Mouse (Mus musculus): ENCODE results near the gene Olfr584. TPM values are rescaled to one million over a fixed set of nuclear protein-coding genes. Genes with fewer than 3 reads are reported as not detected.

The Olfr584 gene
- polyA plus RNA-seq (2012; rRNA removed) (not detected in 2 replicates), polyA plus RNA-seq (2014; fragmentation: Nextera tagmentation; extraction: Ambion mirVana) (not detected in 2 replicates)

DNA sequence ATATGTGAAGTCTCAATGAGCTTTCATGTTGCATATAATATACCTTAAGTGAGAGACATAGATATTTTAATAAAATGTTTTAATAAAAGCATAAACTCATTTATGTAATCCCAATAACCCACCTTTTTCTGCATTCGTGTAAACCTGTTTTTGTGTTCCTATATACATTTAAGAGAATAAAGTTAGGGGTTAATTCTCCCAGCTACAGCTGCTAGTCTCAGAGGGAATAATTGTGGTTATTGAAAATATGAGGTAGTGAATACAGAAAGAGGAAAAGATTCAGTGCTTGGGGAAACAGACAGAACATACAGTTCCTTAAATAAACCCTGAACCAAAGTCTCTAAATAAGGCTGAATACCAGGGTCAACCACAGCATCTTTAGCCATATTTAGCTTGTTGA lies at the start of gene Olfr584:
TSS of gene Olfr584 (plus strand) at position 301 of the 400 bp plus-strand sequence.
- WGBS (ENCODE audit: insufficient replicate concordance) = 63% methylated on average over 1 of the region's 1 CpGs
- ATAC-seq (ENCODE audit: insufficient read depth) = no peak
- H3K36me3 ChIP-seq (replicated peaks; ENCODE audit: control insufficient read depth, insufficient read depth, low read depth) = no peaks in the 10 kb centered on the region
- DNase-seq (ENCODE audit: low read depth in 3 of 3, low spot score in 3 of 3) = no peak
- no peaks in the 10 kb centered on the region for H3K4me1 ChIP-seq (replicated peaks; ENCODE audit: control insufficient read depth in 2 of 2, insufficient read depth in 2 of 2, low read length in 1 of 2)
- no peak within 1 kb of the TSS for H3K9ac ChIP-seq (replicated peaks)
- no peak within 1 kb of the TSS for H3K4me3 ChIP-seq (ENCODE audit: insufficient read depth in 1 of 2, low read depth in 2 of 2, low read length in 2 of 2)
- no peak within 1 kb of the TSS for H3K27ac ChIP-seq
- H3K27me3 ChIP-seq (ENCODE audit: control insufficient read depth, insufficient read depth, low read length) = no peaks in the 10 kb centered on the region
- TF ChIP-seq CTCF (IDR thresholded peaks at IDR 0.05; ENCODE audit: low read depth) = no peak
- no peak for TF ChIP-seq EP300 (IDR thresholded peaks at IDR 0.05; ENCODE audit: low read depth)
- H3K9me3 ChIP-seq (ENCODE audit: control insufficient read depth, low read length) = no peaks in the 10 kb centered on the region
- no peak within 1 kb of the TSS for H3K4me2 ChIP-seq (ENCODE audit: low read depth)

DNA sequence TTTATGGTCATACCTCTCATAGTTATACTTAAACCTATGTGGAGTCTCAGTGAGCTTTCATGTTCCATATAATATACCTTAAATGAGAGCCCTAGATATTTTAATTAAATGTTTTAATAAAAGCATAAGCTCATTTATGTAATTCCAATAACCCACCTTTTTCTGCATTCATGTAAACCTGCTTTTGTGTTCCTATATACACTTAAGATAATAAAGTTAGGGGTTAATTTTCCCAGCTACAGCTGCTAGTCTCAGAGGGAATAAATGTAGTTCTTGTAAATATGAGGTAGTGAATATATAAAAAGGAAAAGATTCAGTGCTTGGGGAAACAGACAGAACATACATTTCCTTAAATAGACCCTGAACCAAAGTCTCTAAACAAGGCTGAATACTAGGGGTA lies 44.0 kb upstream of the Olfr584 start, which contains the start of gene Olfr582:
TSS of gene Olfr582 (plus strand) at position 301 of the 400 bp plus-strand sequence.
- Histone ChIP-seq H3K9me3 (ENCODE audit: control insufficient read depth, low read length) (no peaks in the 10 kb centered on the region), H3K4me3 (ENCODE audit: insufficient read depth in 1 of 2, low read depth in 2 of 2, low read length in 2 of 2) (no peak within 1 kb of the TSS), H3K36me3 (replicated peaks; ENCODE audit: control insufficient read depth, insufficient read depth, low read depth) (no peaks in the 10 kb centered on the region), H3K9ac (replicated peaks) (no peak within 1 kb of the TSS), H3K27ac (no peak within 1 kb of the TSS), H3K4me2 (ENCODE audit: low read depth) (no peak within 1 kb of the TSS), H3K27me3 (ENCODE audit: control insufficient read depth, insufficient read depth, low read length) (no peaks in the 10 kb centered on the region), H3K4me1 (replicated peaks; ENCODE audit: control insufficient read depth in 2 of 2, insufficient read depth in 2 of 2, low read length in 1 of 2) (no peaks in the 10 kb centered on the region)
- DNase-seq (ENCODE audit: low read depth in 3 of 3, low spot score in 3 of 3) = no peak
- TF ChIP-seq EP300 (IDR thresholded peaks at IDR 0.05; ENCODE audit: low read depth) = no peak
- no peak for TF ChIP-seq CTCF (IDR thresholded peaks at IDR 0.05; ENCODE audit: low read depth)
- ATAC-seq (ENCODE audit: insufficient read depth) = no peak

DNA sequence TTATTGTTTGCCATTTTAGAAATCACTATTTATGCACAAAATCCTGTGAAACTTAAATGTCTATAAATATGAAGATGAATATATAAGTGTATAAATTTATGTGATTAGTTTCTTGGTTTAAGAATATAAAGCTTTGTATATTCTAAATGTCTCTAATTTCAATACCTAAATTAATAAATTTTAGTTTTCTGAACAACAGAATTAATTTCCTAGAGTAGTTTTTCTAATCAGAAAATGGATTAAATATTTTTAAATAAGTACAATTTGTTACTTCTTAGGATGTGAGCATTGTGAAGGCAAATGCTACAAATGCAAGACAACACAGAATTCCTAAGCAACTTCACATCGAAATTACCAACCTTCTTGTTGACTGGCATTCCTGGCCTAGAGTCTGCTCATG lies 30.7 kb upstream of the Olfr584 start, which contains the start of gene Olfr583:
TSS of gene Olfr583 (plus strand) at position 301 of the 400 bp plus-strand sequence.
- ATAC-seq (ENCODE audit: insufficient read depth) (no peak), DNase-seq (ENCODE audit: low read depth in 3 of 3, low spot score in 3 of 3) (no peak)
- H3K27ac ChIP-seq = no peak within 1 kb of the TSS
- H3K9ac ChIP-seq (replicated peaks) = no peak within 1 kb of the TSS
- H3K4me2 ChIP-seq (ENCODE audit: low read depth) = no peak within 1 kb of the TSS
- no peak within 1 kb of the TSS for H3K4me3 ChIP-seq (ENCODE audit: insufficient read depth in 1 of 2, low read depth in 2 of 2, low read length in 2 of 2)
- TF ChIP-seq CTCF (IDR thresholded peaks at IDR 0.05; ENCODE audit: low read depth) = no peak
- TF ChIP-seq EP300 (IDR thresholded peaks at IDR 0.05; ENCODE audit: low read depth) = no peak
- no peaks in the 10 kb centered on the region for H3K4me1 ChIP-seq (replicated peaks; ENCODE audit: control insufficient read depth in 2 of 2, insufficient read depth in 2 of 2, low read length in 1 of 2)
- WGBS (ENCODE audit: insufficient replicate concordance) = 53% methylated on average over 1 of the region's 1 CpGs
- no peaks in the 10 kb centered on the region for H3K9me3 ChIP-seq (ENCODE audit: control insufficient read depth, low read length)
- no peaks in the 10 kb centered on the region for H3K27me3 ChIP-seq (ENCODE audit: control insufficient read depth, insufficient read depth, low read length)
- H3K36me3 ChIP-seq (replicated peaks; ENCODE audit: control insufficient read depth, insufficient read depth, low read depth) = no peaks in the 10 kb centered on the region

DNA sequence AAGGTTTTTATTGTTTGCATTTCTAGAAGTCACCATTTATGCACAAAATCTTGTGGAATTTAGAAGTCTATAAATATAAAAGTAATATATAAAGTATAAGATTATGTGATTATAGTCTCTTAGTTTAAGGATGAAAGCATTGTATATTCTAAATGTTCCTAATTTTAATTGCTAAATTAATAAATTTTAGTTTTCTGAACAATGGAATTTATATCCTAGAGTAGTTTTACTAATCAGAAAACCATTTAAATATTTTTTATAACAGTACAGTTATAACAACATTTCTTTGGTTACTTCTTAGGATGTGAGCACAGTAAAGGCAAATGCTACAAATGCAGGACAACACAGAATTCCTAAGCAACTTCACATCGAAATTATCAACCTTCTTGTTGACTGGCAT lies 15.7 kb downstream of the Olfr584 start, which contains the start of gene Olfr585:
TSS of gene Olfr585 (plus strand) at position 301 of the 400 bp plus-strand sequence.
- TF ChIP-seq EP300 (IDR thresholded peaks at IDR 0.05; ENCODE audit: low read depth) (no peak), CTCF (IDR thresholded peaks at IDR 0.05; ENCODE audit: low read depth) (no peak)
- ATAC-seq (ENCODE audit: insufficient read depth) = no peak
- 72% methylated on average over 1 of the region's 1 CpGs for WGBS (ENCODE audit: insufficient replicate concordance)

DNA sequence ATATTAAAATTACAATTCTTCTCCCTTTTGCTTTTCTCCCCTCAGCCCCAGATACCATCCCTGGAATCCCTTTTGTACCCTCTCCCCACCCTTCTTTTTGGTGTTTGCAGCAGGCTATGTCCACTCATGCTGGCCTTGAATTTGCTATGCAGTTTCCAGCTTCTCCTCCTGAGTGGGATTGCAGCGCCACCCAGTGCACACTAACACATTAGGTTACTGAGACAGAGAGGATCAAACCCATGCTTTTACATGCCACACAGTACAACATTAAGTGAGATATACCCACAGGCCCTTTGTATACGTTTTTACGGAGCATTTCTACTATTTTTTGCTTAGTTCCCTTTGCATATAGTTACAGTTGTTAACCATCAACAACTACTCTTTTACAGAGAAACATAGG lies 37.7 kb downstream of the Olfr584 start:
- DNase-seq (ENCODE audit: low read depth in 3 of 3, low spot score in 3 of 3) = no peak
- no peaks in the 10 kb centered on the region for H3K4me1 ChIP-seq (replicated peaks; ENCODE audit: control insufficient read depth in 2 of 2, insufficient read depth in 2 of 2, low read length in 1 of 2)
- no peak overlapping the region for H3K27ac ChIP-seq
- H3K36me3 ChIP-seq (replicated peaks; ENCODE audit: control insufficient read depth, insufficient read depth, low read depth) = no peaks in the 10 kb centered on the region
- ATAC-seq (ENCODE audit: insufficient read depth) = no peak
- no peak overlapping the region for H3K4me2 ChIP-seq (ENCODE audit: low read depth)
- no peak for TF ChIP-seq EP300 (IDR thresholded peaks at IDR 0.05; ENCODE audit: low read depth)
- TF ChIP-seq CTCF (IDR thresholded peaks at IDR 0.05; ENCODE audit: low read depth) = peak; percentile 40; the same call in 1 of the 2 replicates
- WGBS (ENCODE audit: insufficient replicate concordance) = 37% methylated on average over 3 of the region's 3 CpGs
- no peaks in the 10 kb centered on the region for H3K27me3 ChIP-seq (ENCODE audit: control insufficient read depth, insufficient read depth, low read length)
- no peak overlapping the region for H3K9ac ChIP-seq (replicated peaks)
- H3K9me3 ChIP-seq (ENCODE audit: control insufficient read depth, low read length) = no peaks in the 10 kb centered on the region
- H3K4me3 ChIP-seq (ENCODE audit: insufficient read depth in 1 of 2, low read depth in 2 of 2, low read length in 2 of 2) = no peak overlapping the region

More for the DNA sequence above, 15.7 kb downstream of the Olfr584 start, which contains the start of gene Olfr585:
- no peak for DNase-seq (ENCODE audit: low read depth in 3 of 3, low spot score in 3 of 3)
- no peaks in the 10 kb centered on the region for H3K36me3 ChIP-seq (replicated peaks; ENCODE audit: control insufficient read depth, insufficient read depth, low read depth)
- no peaks in the 10 kb centered on the region for H3K27me3 ChIP-seq (ENCODE audit: control insufficient read depth, insufficient read depth, low read length)
- no peak within 1 kb of the TSS for H3K9ac ChIP-seq (replicated peaks)
- H3K27ac ChIP-seq = no peak within 1 kb of the TSS
- no peak within 1 kb of the TSS for H3K4me2 ChIP-seq (ENCODE audit: low read depth)
- H3K4me1 ChIP-seq (replicated peaks; ENCODE audit: control insufficient read depth in 2 of 2, insufficient read depth in 2 of 2, low read length in 1 of 2) = no peaks in the 10 kb centered on the region
- no peak within 1 kb of the TSS for H3K4me3 ChIP-seq (ENCODE audit: insufficient read depth in 1 of 2, low read depth in 2 of 2, low read length in 2 of 2)
- no peaks in the 10 kb centered on the region for H3K9me3 ChIP-seq (ENCODE audit: control insufficient read depth, low read length)

Measured in liver, embryonic 14.5 days (tissue).